Mouse (Mus musculus): ENCODE measurements around the gene Slc7a7. TPM values are rescaled to one million over a fixed set of nuclear protein-coding genes. Genes with fewer than 3 reads are reported as not detected.

The Slc7a7 gene
- polyA plus RNA-seq, 1 experiment from 2014 or later = 7.7 TPM

DNA sequence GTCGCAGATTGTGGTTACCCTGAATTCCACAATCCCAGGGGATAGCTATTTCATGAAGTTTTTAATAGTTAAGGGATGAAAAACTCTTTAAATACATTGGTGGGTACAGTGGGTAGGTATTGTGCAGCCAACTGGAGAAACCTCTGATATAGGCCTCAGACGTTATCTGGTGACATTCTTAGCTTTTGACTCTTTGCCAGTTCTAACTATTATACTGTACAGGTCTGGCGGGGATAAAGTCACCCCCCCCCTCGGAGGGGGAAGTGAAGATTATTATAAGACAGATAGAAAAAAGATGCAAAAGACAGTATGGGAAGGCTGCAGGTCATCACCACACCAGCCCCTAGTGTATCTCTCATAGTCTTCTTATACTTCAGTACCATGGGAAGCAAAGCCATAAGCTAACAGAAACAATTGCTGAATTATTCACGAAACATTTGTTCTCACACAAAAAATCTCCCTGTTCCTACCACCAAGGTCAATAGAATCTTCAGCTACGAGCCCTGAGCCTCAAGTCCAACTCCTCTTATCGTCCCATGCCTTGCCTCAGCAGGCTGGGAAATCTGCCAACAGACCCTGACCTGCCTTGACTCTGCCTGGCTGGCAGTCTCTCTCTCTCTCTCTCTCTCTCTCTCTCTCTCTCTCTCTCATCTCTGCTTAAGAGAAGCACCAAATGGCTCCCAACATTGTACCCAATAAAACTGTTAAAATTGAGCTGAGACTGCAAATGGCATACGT lies 84.0 kb downstream of the Slc7a7 start:
- H3K27me3 ChIP-seq = no peaks in the 10 kb centered on the region
- peak overlapping the region; percentile 43 for H3K4me2 ChIP-seq
- 30% methylated on average over 8 of the region's 8 CpGs for WGBS
- no peaks in the 10 kb centered on the region for H3K36me3 ChIP-seq
- no peak overlapping the region for H3K4me3 ChIP-seq
- peak overlapping the region; percentile 77 for H3K27ac ChIP-seq
- peak; percentile 70; the same call in 1 of the 2 replicates for ATAC-seq (replicated peaks; ENCODE audit: insufficient number of reproducible peaks, insufficient read depth, low FRiP score, low read depth)
- no peaks in the 10 kb centered on the region for H3K9me3 ChIP-seq (replicated peaks)
- no peak overlapping the region for H3K9ac ChIP-seq
- H3K4me1 ChIP-seq (replicated peaks) = peaks cover 19% of the 10 kb centered on the region

DNA sequence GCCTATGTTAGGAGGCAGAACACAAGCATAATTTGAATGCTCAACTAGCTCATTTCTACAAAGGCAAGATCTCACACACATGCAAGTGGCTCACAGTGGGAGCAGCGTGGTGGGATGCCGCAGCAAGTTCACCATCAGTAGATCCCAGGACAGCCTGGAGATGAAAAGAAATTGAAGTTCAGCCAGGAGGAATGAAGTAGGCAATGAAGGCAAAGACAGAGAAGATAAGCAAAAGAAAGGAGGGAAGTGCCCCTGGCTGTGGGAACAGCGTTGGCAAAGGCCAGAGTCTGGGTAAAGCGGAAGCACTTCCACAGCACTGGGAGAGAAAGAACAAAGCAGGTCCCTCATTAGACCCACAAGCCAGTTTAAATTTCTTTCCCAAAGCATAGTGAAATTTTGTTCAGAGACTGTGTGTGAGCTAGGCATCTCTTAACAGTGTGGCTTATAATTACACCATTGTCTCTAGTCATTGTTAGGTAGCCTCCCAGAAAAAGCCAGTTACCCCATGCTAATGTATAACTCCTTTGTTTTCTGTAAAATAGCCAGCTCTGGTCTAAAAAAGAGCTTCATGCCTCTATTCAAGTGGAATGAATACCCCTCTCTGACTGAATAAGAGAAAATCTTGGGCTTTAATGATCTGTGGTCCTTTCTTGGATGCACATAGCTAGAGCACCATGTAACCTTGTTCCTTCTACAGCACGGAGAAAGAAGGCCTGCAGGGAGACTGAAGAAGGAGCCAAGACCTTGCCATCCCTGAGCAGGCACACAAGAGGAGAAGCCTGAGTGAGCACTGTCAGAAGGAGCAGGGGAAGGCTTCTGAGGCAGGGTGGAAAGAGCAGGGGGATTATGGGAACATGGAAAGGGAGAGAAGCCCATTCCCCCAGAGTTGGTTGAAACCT lies 85.2 kb downstream of the Slc7a7 start:
- Histone ChIP-seq H3K9ac (no peak overlapping the region), H3K4me3 (no peak overlapping the region), H3K9me3 (replicated peaks) (no peaks in the 10 kb centered on the region), H3K4me1 (replicated peaks) (peaks cover 19% of the 10 kb centered on the region), H3K4me2 (no peak overlapping the region), H3K36me3 (no peaks in the 10 kb centered on the region), H3K27ac (peak overlapping the region; percentile 11; the same call in 1 of the 2 replicates), H3K27me3 (no peaks in the 10 kb centered on the region)
- no peak for ATAC-seq (replicated peaks; ENCODE audit: insufficient number of reproducible peaks, insufficient read depth, low FRiP score, low read depth)
- WGBS = 71% methylated on average over 5 of the region's 5 CpGs

DNA sequence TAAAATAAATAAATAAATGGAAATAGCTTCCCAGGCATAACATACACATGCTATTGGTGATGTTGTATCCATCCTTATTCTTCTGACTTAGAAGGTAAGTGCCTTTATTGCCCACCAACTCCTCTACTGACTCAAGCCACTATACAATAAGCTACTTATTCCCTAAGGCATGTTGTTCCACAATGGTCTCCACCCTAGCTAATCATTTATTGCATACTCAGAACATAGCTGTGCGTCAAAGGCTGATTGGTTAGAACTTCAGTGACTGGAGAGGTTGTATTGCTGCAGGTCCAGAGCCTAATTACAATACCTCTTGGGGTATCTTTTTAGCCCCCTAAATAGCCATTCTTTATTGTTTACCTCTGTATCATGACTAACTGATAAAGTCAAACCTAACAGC lies 86.4 kb downstream of the Slc7a7 start:
- Histone ChIP-seq H3K9ac (no peak overlapping the region), H3K4me2 (no peak overlapping the region), H3K36me3 (no peaks in the 10 kb centered on the region), H3K27me3 (no peaks in the 10 kb centered on the region), H3K9me3 (replicated peaks) (no peaks in the 10 kb centered on the region), H3K4me3 (no peak overlapping the region), H3K4me1 (replicated peaks) (peaks cover 19% of the 10 kb centered on the region), H3K27ac (no peak overlapping the region)
- ATAC-seq (replicated peaks; ENCODE audit: insufficient number of reproducible peaks, insufficient read depth, low FRiP score, low read depth) = no peak
- 88% methylated on average over 1 of the region's 1 CpGs for WGBS

DNA sequence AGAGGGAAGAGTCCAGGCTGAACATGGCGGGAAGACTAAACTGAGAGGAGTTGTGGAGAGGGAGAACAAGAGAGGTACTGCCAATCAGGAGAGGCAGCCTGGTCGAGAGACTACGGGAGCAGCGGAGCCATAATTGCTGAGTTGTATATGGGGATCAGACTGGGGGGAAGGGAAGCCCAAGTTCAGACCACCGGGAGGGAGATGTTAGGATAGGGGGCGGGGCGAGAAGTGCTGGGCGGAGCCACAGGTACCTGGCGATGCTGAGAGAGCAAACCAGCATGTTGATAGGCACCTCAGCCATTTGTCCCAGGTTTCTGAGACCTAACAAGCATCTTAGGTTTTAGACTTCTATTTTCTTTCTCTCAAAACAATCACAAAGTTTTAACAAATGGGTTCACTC lies 88.4 kb downstream of the Slc7a7 start:
- no peak overlapping the region for H3K4me3 ChIP-seq
- no peak overlapping the region for H3K4me2 ChIP-seq
- H3K4me1 ChIP-seq (replicated peaks) = peaks cover 16% of the 10 kb centered on the region
- H3K9me3 ChIP-seq (replicated peaks) = no peaks in the 10 kb centered on the region
- ATAC-seq (replicated peaks; ENCODE audit: insufficient number of reproducible peaks, insufficient read depth, low FRiP score, low read depth) = no peak
- no peak overlapping the region for H3K9ac ChIP-seq
- 37% methylated on average over 9 of the region's 9 CpGs for WGBS
- H3K36me3 ChIP-seq = no peaks in the 10 kb centered on the region
- H3K27me3 ChIP-seq = no peaks in the 10 kb centered on the region
- no peak overlapping the region for H3K27ac ChIP-seq

DNA sequence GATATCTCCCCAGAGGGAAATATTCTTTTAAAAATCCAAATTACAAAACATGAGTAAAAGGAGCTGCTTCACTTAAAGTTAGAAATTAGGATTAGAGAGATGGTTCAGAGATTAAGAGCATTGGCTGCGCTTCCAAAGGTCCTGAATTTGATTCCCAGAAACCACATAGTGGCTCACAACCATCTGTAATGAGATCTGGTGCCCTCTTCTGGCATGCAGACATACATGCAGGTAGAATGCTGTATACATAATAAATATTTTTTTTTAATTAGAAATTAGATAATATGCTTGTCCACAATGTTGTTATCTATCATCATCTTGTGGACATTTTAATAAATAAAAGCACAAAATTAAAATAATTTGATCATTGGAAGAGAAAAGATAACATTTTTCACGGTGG lies 89.0 kb downstream of the Slc7a7 start:
- Histone ChIP-seq H3K27me3 (no peaks in the 10 kb centered on the region), H3K27ac (no peak overlapping the region), H3K4me1 (replicated peaks) (peaks cover 11% of the 10 kb centered on the region), H3K4me3 (no peak overlapping the region), H3K9me3 (replicated peaks) (no peaks in the 10 kb centered on the region), H3K9ac (no peak overlapping the region), H3K36me3 (no peaks in the 10 kb centered on the region), H3K4me2 (no peak overlapping the region)
- no peak for ATAC-seq (replicated peaks; ENCODE audit: insufficient number of reproducible peaks, insufficient read depth, low FRiP score, low read depth)
- 75% methylated on average over 2 of the region's 2 CpGs for WGBS

DNA sequence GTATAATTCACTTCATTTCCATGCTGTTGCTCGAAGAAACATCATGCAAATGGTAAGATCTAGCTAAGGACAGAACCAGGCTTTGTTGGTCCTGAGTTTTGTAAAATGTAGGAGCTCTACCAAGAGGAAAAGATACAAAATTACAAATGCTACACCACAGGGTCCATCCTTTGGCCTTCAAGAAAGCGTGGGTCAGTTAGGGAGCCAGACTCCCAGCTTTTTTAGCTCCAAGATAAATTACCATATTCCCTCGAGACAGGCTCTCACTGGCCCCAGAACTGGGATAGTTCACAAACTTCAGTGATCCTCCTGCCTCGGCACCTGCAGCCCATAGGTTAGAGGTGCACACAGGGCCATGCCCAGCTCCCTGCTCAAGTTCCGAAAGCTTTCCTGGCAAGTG lies 93.1 kb downstream of the Slc7a7 start:
- Histone ChIP-seq H3K9ac (no peak overlapping the region), H3K4me2 (no peak overlapping the region), H3K4me3 (no peak overlapping the region), H3K4me1 (replicated peaks) (no peaks in the 10 kb centered on the region), H3K9me3 (replicated peaks) (no peaks in the 10 kb centered on the region), H3K27me3 (no peaks in the 10 kb centered on the region), H3K27ac (no peak overlapping the region), H3K36me3 (no peaks in the 10 kb centered on the region)
- ATAC-seq (replicated peaks; ENCODE audit: insufficient number of reproducible peaks, insufficient read depth, low FRiP score, low read depth) = no peak
- WGBS = 69% methylated on average over 5 of the region's 5 CpGs

DNA sequence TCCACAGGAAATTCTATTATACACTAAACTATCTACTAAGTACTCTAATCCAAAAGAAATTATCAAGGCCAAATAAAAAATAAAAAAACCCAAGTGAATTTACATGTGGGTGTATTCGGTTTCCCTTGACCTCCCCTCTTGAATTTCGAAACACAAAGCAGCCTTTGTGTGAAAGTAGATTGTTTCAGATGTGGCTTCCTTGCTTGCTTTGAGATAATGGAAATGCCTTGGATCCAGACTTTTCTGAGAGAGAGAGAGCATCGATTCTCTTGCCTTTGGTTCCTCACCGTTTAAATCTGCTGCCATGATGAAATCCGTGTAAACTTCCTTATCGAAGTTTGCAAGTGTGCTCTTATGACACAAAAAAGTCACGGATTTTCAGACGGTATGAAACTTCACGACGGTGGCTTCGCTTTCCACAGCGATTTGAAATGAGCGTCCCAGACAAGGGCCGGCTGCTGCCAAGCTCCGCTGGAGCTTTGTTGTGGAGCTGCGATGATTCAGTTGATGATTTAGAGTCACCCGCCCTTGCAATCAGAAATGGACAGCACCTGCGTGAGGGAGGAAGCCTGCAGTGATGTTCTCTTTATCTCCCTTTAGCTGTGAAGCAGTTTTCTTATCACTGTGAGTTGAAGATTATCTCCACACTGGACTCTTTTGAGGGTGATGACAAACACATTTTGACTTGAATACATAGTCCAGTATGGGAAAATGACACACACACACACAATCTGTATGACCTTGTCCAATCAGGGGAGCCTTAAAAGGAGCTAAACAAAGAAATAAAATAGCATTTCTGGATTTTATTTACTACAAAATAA lies 95.8 kb downstream of the Slc7a7 start:
- Histone ChIP-seq H3K4me1 (replicated peaks) (no peaks in the 10 kb centered on the region), H3K27ac (0 out of 2 replicates have a peak overlapping the region, but pooled peaks have one; percentile 9), H3K9me3 (replicated peaks) (no peaks in the 10 kb centered on the region), H3K4me2 (0 out of 2 replicates have a peak overlapping the region, but pooled peaks have one; percentile 13), H3K4me3 (no peak overlapping the region), H3K36me3 (no peaks in the 10 kb centered on the region), H3K9ac (no peak overlapping the region), H3K27me3 (no peaks in the 10 kb centered on the region)
- no peak for ATAC-seq (replicated peaks; ENCODE audit: insufficient number of reproducible peaks, insufficient read depth, low FRiP score, low read depth)
- 51% methylated on average over 18 of the region's 18 CpGs for WGBS

Other genes starting within 250 kb of the Slc7a7 start
- 355 and 362 TPM in 2 replicates for gene Dad1, start 163.7 kb downstream of the Slc7a7 start, polyA plus RNA-seq (2015; fragmentation: Nextera tagmentation; extraction: Ambion mirVana)
- gene Abhd4, start 163.6 kb downstream of the Slc7a7 start, polyA plus RNA-seq (2015; fragmentation: Nextera tagmentation; extraction: Ambion mirVana) = 96.0 and 106 TPM in 2 replicates
- gene Olfr49, start 132.8 kb downstream of the Slc7a7 start, polyA plus RNA-seq (2015; fragmentation: Nextera tagmentation; extraction: Ambion mirVana) = 0.03 TPM in 1 of 2 replicates, not detected in the other
- gene Oxa1l, start 56.9 kb downstream of the Slc7a7 start, polyA plus RNA-seq (2015; fragmentation: Nextera tagmentation; extraction: Ambion mirVana) = 53.2 and 54.4 TPM in 2 replicates
- gene Mrpl52, start 9.1 kb upstream of the Slc7a7 start, polyA plus RNA-seq (2015; fragmentation: Nextera tagmentation; extraction: Ambion mirVana) = 196 and 285 TPM in 2 replicates
- gene Mmp14, start 13.8 kb upstream of the Slc7a7 start, polyA plus RNA-seq (2015; fragmentation: Nextera tagmentation; extraction: Ambion mirVana) = 91.2 and 125 TPM in 2 replicates
- gene Lrp10, start 46.4 kb upstream of the Slc7a7 start, polyA plus RNA-seq (2015; fragmentation: Nextera tagmentation; extraction: Ambion mirVana) = 41.9 and 51.6 TPM in 2 replicates
- gene Rem2, start 58.3 kb upstream of the Slc7a7 start, polyA plus RNA-seq (2015; fragmentation: Nextera tagmentation; extraction: Ambion mirVana) = 1.1 and 1.9 TPM in 2 replicates
- 47.4 and 57.4 TPM in 2 replicates for gene Prmt5, start 99.7 kb upstream of the Slc7a7 start, polyA plus RNA-seq (2015; fragmentation: Nextera tagmentation; extraction: Ambion mirVana)
- 34.0 and 39.8 TPM in 2 replicates for gene Haus4, start 136.8 kb upstream of the Slc7a7 start, polyA plus RNA-seq (2015; fragmentation: Nextera tagmentation; extraction: Ambion mirVana)
- 23.1 and 35.5 TPM in 2 replicates for gene Ajuba, start 159.8 kb upstream of the Slc7a7 start, polyA plus RNA-seq (2015; fragmentation: Nextera tagmentation; extraction: Ambion mirVana)
- 4.8 and 5.0 TPM in 2 replicates for gene 4931414P19Rik, start 188.2 kb upstream of the Slc7a7 start, polyA plus RNA-seq (2015; fragmentation: Nextera tagmentation; extraction: Ambion mirVana)
- 294 and 335 TPM in 2 replicates for gene Psmb5, start 200.2 kb upstream of the Slc7a7 start, polyA plus RNA-seq (2015; fragmentation: Nextera tagmentation; extraction: Ambion mirVana)
- 1.7 and 17.6 TPM in 2 replicates for gene Psmb11, start 203.7 kb upstream of the Slc7a7 start, polyA plus RNA-seq (2015; fragmentation: Nextera tagmentation; extraction: Ambion mirVana)
- gene Gm17606, start 223.2 kb upstream of the Slc7a7 start, polyA plus RNA-seq (2015; fragmentation: Nextera tagmentation; extraction: Ambion mirVana) = not detected in 2 replicates
- gene Cdh24, start 223.6 kb upstream of the Slc7a7 start, polyA plus RNA-seq (2015; fragmentation: Nextera tagmentation; extraction: Ambion mirVana) = 1.6 and 2.1 TPM in 2 replicates

All from heart, embryonic 15.5 days (tissue).